Mouse (Mus musculus): Measurements from ENCODE around the gene Rorc. TPM values are rescaled to one million over a fixed set of nuclear protein-coding genes. Genes with fewer than 3 reads are reported as not detected.

Gene Rorc
- polyA plus RNA-seq, 1 experiment from 2014 or later, result 3.6 TPM

DNA sequence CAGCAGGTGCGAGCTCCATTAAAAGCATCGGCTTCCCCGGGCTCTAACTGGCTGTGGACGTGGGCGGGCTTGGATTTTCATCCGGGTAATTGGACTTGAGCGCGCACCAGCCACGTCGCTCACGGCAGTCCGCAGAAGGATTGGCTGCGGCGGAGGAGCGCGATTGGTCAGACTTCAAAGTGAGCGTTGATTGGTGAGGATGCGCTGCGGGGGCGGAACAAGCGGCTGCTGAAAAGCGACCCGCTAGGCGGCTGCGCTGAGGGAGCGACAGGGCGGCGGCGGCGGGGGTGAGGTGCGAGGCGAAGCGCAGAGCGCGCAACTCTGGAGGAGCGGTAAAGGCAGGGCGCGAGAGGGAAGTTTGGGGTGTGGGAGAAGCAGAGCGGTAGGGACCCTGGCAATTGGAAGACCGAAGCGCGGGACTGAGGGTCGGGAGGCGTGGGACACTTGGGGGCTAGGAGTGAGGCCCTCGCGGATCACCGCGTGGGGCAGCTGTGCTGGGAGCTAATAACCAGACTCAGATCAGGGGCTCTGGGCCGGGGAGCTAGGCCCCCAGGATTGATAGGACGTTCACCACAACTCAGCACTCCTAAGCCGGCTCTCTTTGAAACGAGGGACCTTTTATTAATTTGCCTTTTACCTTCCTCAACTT, 40.6 kb downstream of the Rorc start, which contains the start of gene Tdrkh:
Tdrkh (plus strand) TSS at position 243 of the 649 bp plus-strand sequence.
- no peaks in the 10 kb centered on the region for H3K36me3 ChIP-seq
- no peak within 1 kb of the TSS for H3K27ac ChIP-seq (replicated peaks)
- peak; percentile 95 for ATAC-seq (ENCODE audit: extremely low read depth, insufficient number of reproducible peaks, low FRiP score, low TSS enrichment)
- H3K9ac ChIP-seq, result peak within 1 kb of the TSS; percentile 73
- H3K4me3 ChIP-seq, result peak within 1 kb of the TSS; percentile 62
- 8% methylated on average over 52 of the region's 52 CpGs for WGBS
- peaks cover 9% of the 10 kb centered on the region for H3K4me1 ChIP-seq
- H3K4me2 ChIP-seq, result peak within 1 kb of the TSS; percentile 94
- H3K27me3 ChIP-seq (replicated peaks), result peaks cover 14% of the 10 kb centered on the region; the same call in 1 of the 2 replicates
- no peaks in the 10 kb centered on the region for H3K9me3 ChIP-seq

- no peak for ATAC-seq (ENCODE audit: extremely low read depth, insufficient number of reproducible peaks, low FRiP score, low TSS enrichment)
- 56% methylated on average over 2 of the region's 2 CpGs for WGBS
- no peak overlapping the region for H3K4me2 ChIP-seq
These were observed 58.4 kb downstream of the Rorc start for GRCm38 (mm10) chr3:94430980-94431379.

DNA sequence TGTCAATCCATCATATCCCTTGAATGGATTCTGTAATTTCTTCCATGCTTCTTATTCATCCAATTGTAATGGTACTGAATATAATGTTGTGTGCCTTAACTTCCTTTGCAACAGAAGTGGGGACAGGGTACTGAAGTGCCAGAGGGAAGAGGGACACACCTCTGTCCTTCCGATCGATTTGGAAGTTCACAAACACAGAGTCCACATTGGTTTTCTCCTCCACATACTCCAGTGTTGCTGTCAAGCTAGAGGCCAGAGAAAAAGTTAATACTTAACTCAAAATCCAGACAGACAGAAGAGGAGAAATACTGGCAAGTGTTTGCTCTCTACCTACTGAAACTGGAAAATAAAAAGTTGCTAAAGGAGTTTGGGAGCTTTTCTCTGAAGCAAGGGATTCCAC, 61.7 kb downstream of the Rorc start:
- H3K36me3 ChIP-seq, result no peaks in the 10 kb centered on the region
- H3K4me3 ChIP-seq, result no peak overlapping the region
- no peaks in the 10 kb centered on the region for H3K4me1 ChIP-seq
- no peaks in the 10 kb centered on the region for H3K9me3 ChIP-seq
- no peak overlapping the region for H3K9ac ChIP-seq
- H3K27me3 ChIP-seq (replicated peaks), result no peaks in the 10 kb centered on the region
- no peak overlapping the region for H3K27ac ChIP-seq (replicated peaks)
- H3K4me2 ChIP-seq, result no peak overlapping the region
- no peak for ATAC-seq (ENCODE audit: extremely low read depth, insufficient number of reproducible peaks, low FRiP score, low TSS enrichment)
- 83% methylated on average over 2 of the region's 2 CpGs for WGBS

More at GRCm38 (mm10) chr3:94430980-94431379, 58.4 kb downstream of the Rorc start:
- Histone ChIP-seq H3K4me1 (no peaks in the 10 kb centered on the region), H3K27ac (replicated peaks) (no peak overlapping the region), H3K4me3 (no peak overlapping the region), H3K27me3 (replicated peaks) (no peaks in the 10 kb centered on the region), H3K9me3 (no peaks in the 10 kb centered on the region), H3K9ac (no peak overlapping the region), H3K36me3 (no peaks in the 10 kb centered on the region)

GRCm38 (mm10) chr3:94436420-94436819, 63.8 kb downstream of the Rorc start:
- Histone ChIP-seq H3K9me3 (no peaks in the 10 kb centered on the region), H3K4me3 (no peak overlapping the region), H3K27ac (replicated peaks) (no peak overlapping the region), H3K36me3 (no peaks in the 10 kb centered on the region), H3K27me3 (replicated peaks) (peaks cover 8% of the 10 kb centered on the region; the same call in 1 of the 2 replicates), H3K4me2 (no peak overlapping the region), H3K4me1 (no peaks in the 10 kb centered on the region), H3K9ac (no peak overlapping the region)
- 73% methylated on average over 9 of the region's 9 CpGs for WGBS
- no peak for ATAC-seq (ENCODE audit: extremely low read depth, insufficient number of reproducible peaks, low FRiP score, low TSS enrichment)

- peaks cover 8% of the 10 kb centered on the region; the same call in 1 of the 2 replicates for H3K27me3 ChIP-seq (replicated peaks)
- H3K4me3 ChIP-seq, result no peak overlapping the region
- WGBS, result 36% methylated on average over 3 of the region's 3 CpGs
- H3K4me1 ChIP-seq, result peaks cover 10% of the 10 kb centered on the region
- ATAC-seq (ENCODE audit: extremely low read depth, insufficient number of reproducible peaks, low FRiP score, low TSS enrichment), result no peak
- peaks cover 19% of the 10 kb centered on the region for H3K36me3 ChIP-seq
- H3K9ac ChIP-seq, result no peak overlapping the region
- H3K4me2 ChIP-seq, result no peak overlapping the region
- H3K27ac ChIP-seq (replicated peaks), result no peak overlapping the region
- no peaks in the 10 kb centered on the region for H3K9me3 ChIP-seq
These were observed 68.6 kb downstream of the Rorc start for GRCm38 (mm10) chr3:94441182-94441581.

DNA sequence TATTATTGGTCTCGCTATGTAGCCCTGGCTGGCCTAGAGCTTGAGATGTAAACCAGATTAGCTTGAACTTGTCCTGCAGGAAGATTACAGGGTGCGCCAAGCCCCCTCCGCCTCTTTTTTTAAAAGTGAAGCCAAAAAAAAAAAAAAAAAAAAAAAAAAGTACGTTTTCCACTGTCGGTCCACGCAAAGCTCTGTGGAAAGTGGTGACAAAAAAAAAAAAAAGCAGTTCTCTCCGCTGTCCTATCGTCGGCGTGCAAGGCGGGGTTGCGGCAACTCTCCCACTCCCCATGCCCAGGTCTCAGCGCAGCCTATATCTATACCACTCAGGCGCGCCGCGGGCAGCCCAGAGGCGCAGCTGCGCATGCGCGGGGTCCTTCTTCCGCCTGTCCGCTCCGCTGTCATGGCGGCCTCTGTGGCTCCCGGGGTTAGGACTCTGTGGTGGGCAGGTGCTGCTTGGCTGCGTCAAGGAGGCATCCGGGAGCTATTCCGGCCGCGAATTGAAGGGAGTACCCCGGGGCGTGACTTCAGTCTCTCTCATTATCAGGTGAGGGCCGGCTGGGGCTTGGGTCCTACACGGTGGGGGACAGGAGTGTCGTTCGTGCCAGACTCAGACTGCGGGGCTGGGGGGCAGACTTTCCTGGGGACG, 70.5 kb downstream of the Rorc start, which contains the start of gene Mrpl9:
Mrpl9 (plus strand) TSS at position 368 of the 646 bp plus-strand sequence.
- Histone ChIP-seq H3K9me3 (no peaks in the 10 kb centered on the region), H3K4me2 (peak within 1 kb of the TSS; percentile 92), H3K36me3 (peaks cover 37% of the 10 kb centered on the region), H3K9ac (peak within 1 kb of the TSS; percentile 97), H3K4me1 (peaks cover 10% of the 10 kb centered on the region), H3K27me3 (replicated peaks) (peaks cover 8% of the 10 kb centered on the region; the same call in 1 of the 2 replicates), H3K4me3 (peak within 1 kb of the TSS; percentile 72), H3K27ac (replicated peaks) (peak within 1 kb of the TSS; percentile 80)
- WGBS, result under 1% methylated on average over 39 of the region's 39 CpGs
- ATAC-seq (ENCODE audit: extremely low read depth, insufficient number of reproducible peaks, low FRiP score, low TSS enrichment), result peak; percentile 87

- Histone ChIP-seq H3K4me3 (peak within 1 kb of the TSS; percentile 72), H3K4me2 (peak within 1 kb of the TSS; percentile 92), H3K36me3 (peaks cover 42% of the 10 kb centered on the region), H3K27me3 (replicated peaks) (peaks cover 8% of the 10 kb centered on the region; the same call in 1 of the 2 replicates), H3K9ac (peak within 1 kb of the TSS; percentile 97), H3K27ac (replicated peaks) (peak within 1 kb of the TSS; percentile 80), H3K9me3 (no peaks in the 10 kb centered on the region), H3K4me1 (peaks cover 10% of the 10 kb centered on the region)
- peak; percentile 70; the same call in 1 of the 2 replicates for ATAC-seq (ENCODE audit: extremely low read depth, insufficient number of reproducible peaks, low FRiP score, low TSS enrichment)
- WGBS, result 2% methylated on average over 24 of the region's 24 CpGs
These were observed 71.0 kb downstream of the Rorc start, which contains the start of gene Oaz3 for GRCm38 (mm10) chr3:94443597-94443964. Gene Oaz3 (minus strand): TSS chr3:94443915.

Other genes starting within 250 kb of the Rorc start
- gene Gm10696, start 194.6 kb upstream of the Rorc start, polyA plus RNA-seq (2015; fragmentation: Nextera tagmentation; extraction: Ambion mirVana), result not detected in 2 replicates
- not detected in 2 replicates for gene Gm5286, start 176.1 kb upstream of the Rorc start, polyA plus RNA-seq (2015; fragmentation: Nextera tagmentation; extraction: Ambion mirVana)
- not detected in 2 replicates for gene Gm4778, start 108.8 kb upstream of the Rorc start, polyA plus RNA-seq (2015; fragmentation: Nextera tagmentation; extraction: Ambion mirVana)
- gene Them4, start 62.7 kb upstream of the Rorc start, polyA plus RNA-seq (2015; fragmentation: Nextera tagmentation; extraction: Ambion mirVana), result 10.6 and 10.8 TPM in 2 replicates
- not detected in 2 replicates for gene Them5, start 30.7 kb upstream of the Rorc start, polyA plus RNA-seq (2015; fragmentation: Nextera tagmentation; extraction: Ambion mirVana)
- 0.31 and 0.52 TPM in 2 replicates for gene C2cd4d, start 10.4 kb upstream of the Rorc start, polyA plus RNA-seq (2015; fragmentation: Nextera tagmentation; extraction: Ambion mirVana)
- gene Lingo4, start 25.7 kb downstream of the Rorc start, polyA plus RNA-seq (2015; fragmentation: Nextera tagmentation; extraction: Ambion mirVana), result 0.08 TPM in 2 replicates
- gene Tdrkh, start 40.5 kb downstream of the Rorc start, polyA plus RNA-seq (2015; fragmentation: Nextera tagmentation; extraction: Ambion mirVana), result 8.6 and 8.8 TPM in 2 replicates
- gene Mrpl9, start 70.5 kb downstream of the Rorc start, polyA plus RNA-seq (2015; fragmentation: Nextera tagmentation; extraction: Ambion mirVana), result 59.8 and 62.9 TPM in 2 replicates
- gene Oaz3, start 71.1 kb downstream of the Rorc start, polyA plus RNA-seq (2015; fragmentation: Nextera tagmentation; extraction: Ambion mirVana), result 0.27 and 0.38 TPM in 2 replicates
- gene Celf3, start 105.5 kb downstream of the Rorc start, polyA plus RNA-seq (2015; fragmentation: Nextera tagmentation; extraction: Ambion mirVana), result 1.5 and 1.6 TPM in 2 replicates
- gene Riiad1, start 107.5 kb downstream of the Rorc start, polyA plus RNA-seq (2015; fragmentation: Nextera tagmentation; extraction: Ambion mirVana), result 4.0 and 4.4 TPM in 2 replicates
- 32.8 and 36.0 TPM in 2 replicates for gene Snx27, start 209.9 kb downstream of the Rorc start, polyA plus RNA-seq (2015; fragmentation: Nextera tagmentation; extraction: Ambion mirVana)